Mouse (Mus musculus) heart, postnatal 0 days (tissue): ENCODE data around the gene Wnt3a. TPM values are rescaled to one million over a fixed set of nuclear protein-coding genes. Genes with fewer than 3 reads are reported as not detected.

Experiments used
- ATAC-seq: fragments of 200-750 bp; cut with Nextera tagmentation; 2 replicates; pipeline ENCODE4 v1.8.0; 2017; ENCODE audit warnings: low read depth, moderate number of reproducible peaks, moderate library complexity; ENCODE audit not compliant: insufficient read depth
- DNase-seq: peaks from one replicate; pipeline ENCODE4 v3.0.0-alpha.2; 2016; ENCODE audit warnings: low spot score
- H3K27ac ChIP-seq: fragments of 300-500 bp; sonication (generic); 2 replicates; pipeline ENCODE4 v1.5.1; 2014; ENCODE audit warnings: low read depth, mild to moderate bottlenecking
- H3K27me3 ChIP-seq: fragments of 300-500 bp; sonication (generic); 2 replicates; pipeline ENCODE4 v1.6.1; 2014; ENCODE audit warnings: low read length, mixed read lengths; ENCODE audit not compliant: control insufficient read depth, insufficient read depth
- H3K36me3 ChIP-seq: fragments of 300-500 bp; sonication (generic); replicated peaks from 2 replicates; pipeline ENCODE4 v1.6.1; 2014; ENCODE audit warnings: low read length, mixed read lengths; ENCODE audit not compliant: control insufficient read depth, insufficient read depth
- H3K4me1 ChIP-seq: fragments of 300-500 bp; sonication (generic); 2 replicates; pipeline ENCODE4 v1.6.1; 2014; ENCODE audit warnings: antibody characterized with exemption; ENCODE audit not compliant: control insufficient read depth, insufficient read depth
- H3K4me2 ChIP-seq: fragments of 300-500 bp; sonication (generic); 2 replicates; pipeline ENCODE4 v1.6.1; 2014; ENCODE audit warnings: low read depth, mild to moderate bottlenecking, low read length, moderate library complexity
- H3K4me3 ChIP-seq: fragments of 300-500 bp; sonication (generic); 2 replicates; pipeline ENCODE4 v1.5.1; 2014; ENCODE audit warnings: low read depth, low read length
- H3K9ac ChIP-seq: fragments of 300-500 bp; sonication (generic); replicated peaks from 2 replicates; pipeline ENCODE4 v1.6.1; 2014; ENCODE audit warnings: low read depth, low read length, mixed read lengths
- H3K9me3 ChIP-seq: fragments of 300-500 bp; sonication (generic); replicated peaks from 2 replicates; pipeline ENCODE4 v1.6.1; 2016; ENCODE audit warnings: low read length; ENCODE audit not compliant: control insufficient read depth
- CTCF ChIP-seq: IDR thresholded peaks from 2 replicates; pipeline ENCODE4 v1.5.1; 2016; ENCODE audit warnings: antibody characterized with exemption, control low read depth, low read depth
- EP300 ChIP-seq: IDR thresholded peaks from 2 replicates; pipeline ENCODE4 v1.6.1; 2016; ENCODE audit warnings: antibody characterized with exemption, low read depth
- WGBS: fragments of 180-500 bp; shearing (Covaris S2); extraction: QIAGEN DNeasy Blood & Tissue Kit; methylation state at CpG from one replicate; pipeline ENCODE4 v1.1.7; 2014; 5-methylcytosine and 5-hydroxymethylcytosine counted together
- polyA plus RNA-seq: library from polyadenylated mRNA; unstranded; fragments of >200 nt; fragmentation: Nextera tagmentation; extraction: Ambion mirVana; gene quantifications from 2 replicates; pipeline ENCODE4 v1.2.1, GENCODE M21; 2015
- total RNA-seq: library from RNA; depleted of rRNA; stranded (reverse); fragments of >200 nt; gene quantifications from 2 replicates; pipeline ENCODE4 v1.2.3, GENCODE M21; 2014; ENCODE audit warnings: low replicate concordance

Gene Wnt3a
- total and polyA plus RNA-seq, 2 experiments from 2014 or later = not detected

GRCm38 (mm10) chr11:59312060-59312459 lies 21.5 kb upstream of the Wnt3a start:
- H3K27ac ChIP-seq = no peak overlapping the region
- no peaks in the 10 kb centered on the region for H3K4me1 ChIP-seq
- H3K9me3 ChIP-seq = no peaks in the 10 kb centered on the region
- no peak for TF ChIP-seq CTCF
- no peak for TF ChIP-seq EP300
- H3K36me3 ChIP-seq = no peaks in the 10 kb centered on the region
- H3K9ac ChIP-seq = no peak overlapping the region
- H3K4me2 ChIP-seq = no peak overlapping the region
- DNase-seq (no peak), ATAC-seq (no peak)
- no peak overlapping the region for H3K4me3 ChIP-seq
- WGBS = 44% methylated on average over 6 of the region's 6 CpGs
- peaks cover 26% of the 10 kb centered on the region; the same call in 1 of the 2 replicates for H3K27me3 ChIP-seq

- Histone ChIP-seq H3K27me3 (peaks cover 42% of the 10 kb centered on the region), H3K4me2 (no peak overlapping the region), H3K36me3 (no peaks in the 10 kb centered on the region), H3K27ac (no peak overlapping the region), H3K4me3 (no peak overlapping the region), H3K9me3 (no peaks in the 10 kb centered on the region), H3K9ac (no peak overlapping the region), H3K4me1 (peaks cover 3% of the 10 kb centered on the region; the same call in 1 of the 2 replicates)
- no peak for ATAC-seq
- no peak for DNase-seq
- TF ChIP-seq CTCF = no peak
- no peak for TF ChIP-seq EP300
- 61% methylated on average over 8 of the region's 8 CpGs for WGBS
Measured at GRCm38 (mm10) chr11:59309976-59310375, 19.4 kb upstream of the Wnt3a start.

- Histone ChIP-seq H3K4me2 (peak overlapping the region; percentile 32; the same call in 1 of the 2 replicates), H3K9me3 (no peaks in the 10 kb centered on the region), H3K4me3 (no peak overlapping the region), H3K36me3 (no peaks in the 10 kb centered on the region), H3K4me1 (peaks cover 3% of the 10 kb centered on the region; the same call in 1 of the 2 replicates), H3K27ac (no peak overlapping the region), H3K9ac (no peak overlapping the region), H3K27me3 (peaks cover 49% of the 10 kb centered on the region)
- peak; percentile 43 for ATAC-seq
- TF ChIP-seq CTCF = no peak
- TF ChIP-seq EP300 = no peak
- no peak for DNase-seq
- WGBS = 26% methylated on average over 12 of the region's 12 CpGs
Measured at GRCm38 (mm10) chr11:59309106-59309805, 18.7 kb upstream of the Wnt3a start.

GRCm38 (mm10) chr11:59308625-59309024 lies 18.1 kb upstream of the Wnt3a start:
- Histone ChIP-seq H3K9ac (no peak overlapping the region), H3K4me2 (peak overlapping the region; percentile 32; the same call in 1 of the 2 replicates), H3K9me3 (no peaks in the 10 kb centered on the region), H3K36me3 (no peaks in the 10 kb centered on the region), H3K4me3 (no peak overlapping the region), H3K27me3 (peaks cover 56% of the 10 kb centered on the region), H3K4me1 (peaks cover 3% of the 10 kb centered on the region; the same call in 1 of the 2 replicates), H3K27ac (no peak overlapping the region)
- 43% methylated on average over 6 of the region's 6 CpGs for WGBS
- DNase-seq (no peak), ATAC-seq (no peak)
- TF ChIP-seq CTCF = no peak
- TF ChIP-seq EP300 = no peak

- peak overlapping the region; percentile 13; the same call in 1 of the 2 replicates for H3K4me2 ChIP-seq
- no peak for DNase-seq
- H3K4me1 ChIP-seq = peaks cover 3% of the 10 kb centered on the region; the same call in 1 of the 2 replicates
- no peak for TF ChIP-seq CTCF
- TF ChIP-seq EP300 = no peak
- WGBS = 32% methylated on average over 12 of the region's 12 CpGs
- no peak for ATAC-seq
- H3K27ac ChIP-seq = no peak overlapping the region
- no peaks in the 10 kb centered on the region for H3K36me3 ChIP-seq
- no peak overlapping the region for H3K9ac ChIP-seq
- no peaks in the 10 kb centered on the region for H3K9me3 ChIP-seq
- H3K4me3 ChIP-seq = no peak overlapping the region
- peaks cover 54% of the 10 kb centered on the region for H3K27me3 ChIP-seq
Measured at GRCm38 (mm10) chr11:59308164-59308542, 17.6 kb upstream of the Wnt3a start.
